Mouse (Mus musculus): ENCODE results near the gene Cbx5. TPM values are rescaled to one million over a fixed set of nuclear protein-coding genes. Genes with fewer than 3 reads are reported as not detected.

Cbx5 gene
- polyA plus RNA-seq, 1 experiment from 2014 or later, result 27.8 TPM

GRCm38 (mm10) chr15:103239130-103239684 is 409 bp downstream of the Cbx5 start:
- peak overlapping the region; percentile 94 for H3K27ac ChIP-seq (ENCODE audit: low read length)
- ATAC-seq, result peak; percentile 82
- no peak for TF ChIP-seq CTCF (IDR thresholded peaks at IDR 0.05)
- WGBS, result under 1% methylated on average over 26 of the region's 26 CpGs
- H3K4me2 ChIP-seq (replicated peaks; ENCODE audit: low read depth, low read length), result peak overlapping the region; percentile 52
- no peaks in the 10 kb centered on the region for H3K27me3 ChIP-seq (replicated peaks; ENCODE audit: insufficient read depth, low read length)
- peak; percentile 98 for DNase-seq (ENCODE audit: low spot score)
- H3K36me3 ChIP-seq (ENCODE audit: insufficient read depth, low read length), result peaks cover 7% of the 10 kb centered on the region; the same call in 1 of the 2 replicates
- H3K9ac ChIP-seq (replicated peaks; ENCODE audit: low read depth), result peak overlapping the region; percentile 3; the same call in 1 of the 2 replicates
- H3K4me1 ChIP-seq (ENCODE audit: insufficient read depth, low read depth, low read length), result no peaks in the 10 kb centered on the region
- peak overlapping the region; percentile 69 for H3K4me3 ChIP-seq (ENCODE audit: low read depth, low read length)
- H3K9me3 ChIP-seq (ENCODE audit: low read length), result no peaks in the 10 kb centered on the region

GRCm38 (mm10) chr15:103237295-103237694 is 2.3 kb downstream of the Cbx5 start:
- ATAC-seq, result no peak
- Histone ChIP-seq H3K27ac (ENCODE audit: low read length) (no peak overlapping the region), H3K36me3 (ENCODE audit: insufficient read depth, low read length) (no peaks in the 10 kb centered on the region), H3K4me3 (ENCODE audit: low read depth, low read length) (no peak overlapping the region), H3K9me3 (ENCODE audit: low read length) (no peaks in the 10 kb centered on the region), H3K4me2 (replicated peaks; ENCODE audit: low read depth, low read length) (no peak overlapping the region), H3K27me3 (replicated peaks; ENCODE audit: insufficient read depth, low read length) (no peaks in the 10 kb centered on the region), H3K9ac (replicated peaks; ENCODE audit: low read depth) (no peak overlapping the region), H3K4me1 (ENCODE audit: insufficient read depth, low read depth, low read length) (no peaks in the 10 kb centered on the region)
- TF ChIP-seq EP300 (IDR thresholded peaks at IDR 0.05) (no peak), CTCF (IDR thresholded peaks at IDR 0.05) (no peak)
- WGBS, result 83% methylated on average over 7 of the region's 7 CpGs
- DNase-seq (ENCODE audit: low spot score), result no peak

GRCm38 (mm10) chr15:103233119-103233518 is 6.5 kb downstream of the Cbx5 start:
- Histone ChIP-seq H3K27me3 (replicated peaks; ENCODE audit: insufficient read depth, low read length) (no peaks in the 10 kb centered on the region), H3K4me1 (ENCODE audit: insufficient read depth, low read depth, low read length) (peaks cover 3% of the 10 kb centered on the region; the same call in 1 of the 2 replicates), H3K36me3 (ENCODE audit: insufficient read depth, low read length) (no peaks in the 10 kb centered on the region), H3K9ac (replicated peaks; ENCODE audit: low read depth) (no peak overlapping the region), H3K4me3 (ENCODE audit: low read depth, low read length) (no peak overlapping the region), H3K27ac (ENCODE audit: low read length) (no peak overlapping the region), H3K4me2 (replicated peaks; ENCODE audit: low read depth, low read length) (no peak overlapping the region), H3K9me3 (ENCODE audit: low read length) (no peaks in the 10 kb centered on the region)
- 51% methylated on average over 2 of the region's 2 CpGs for WGBS
- TF ChIP-seq CTCF (IDR thresholded peaks at IDR 0.05) (no peak), EP300 (IDR thresholded peaks at IDR 0.05) (no peak)
- no peak for DNase-seq (ENCODE audit: low spot score)
- no peak for ATAC-seq

- H3K36me3 ChIP-seq (ENCODE audit: insufficient read depth, low read length), result no peaks in the 10 kb centered on the region
- H3K9me3 ChIP-seq (ENCODE audit: low read length), result no peaks in the 10 kb centered on the region
- TF ChIP-seq CTCF (IDR thresholded peaks at IDR 0.05), result no peak
- TF ChIP-seq EP300 (IDR thresholded peaks at IDR 0.05), result peak; percentile 35; the same call in 1 of the 2 replicates
- H3K9ac ChIP-seq (replicated peaks; ENCODE audit: low read depth), result no peak overlapping the region
- H3K4me3 ChIP-seq (ENCODE audit: low read depth, low read length), result no peak overlapping the region
- 39% methylated on average over 2 of the region's 2 CpGs for WGBS
- no peaks in the 10 kb centered on the region for H3K27me3 ChIP-seq (replicated peaks; ENCODE audit: insufficient read depth, low read length)
- peak overlapping the region; percentile 11; the same call in 1 of the 2 replicates for H3K27ac ChIP-seq (ENCODE audit: low read length)
- DNase-seq (ENCODE audit: low spot score) (peak; percentile 66), ATAC-seq (peak; percentile 65)
- no peak overlapping the region for H3K4me2 ChIP-seq (replicated peaks; ENCODE audit: low read depth, low read length)
- H3K4me1 ChIP-seq (ENCODE audit: insufficient read depth, low read depth, low read length), result peaks cover 3% of the 10 kb centered on the region; the same call in 1 of the 2 replicates
These were observed 10.7 kb downstream of the Cbx5 start for GRCm38 (mm10) chr15:103228904-103229303.

GRCm38 (mm10) chr15:103227572-103227971 is 12.0 kb downstream of the Cbx5 start:
- Histone ChIP-seq H3K4me3 (ENCODE audit: low read depth, low read length) (no peak overlapping the region), H3K9ac (replicated peaks; ENCODE audit: low read depth) (no peak overlapping the region), H3K9me3 (ENCODE audit: low read length) (no peaks in the 10 kb centered on the region), H3K27me3 (replicated peaks; ENCODE audit: insufficient read depth, low read length) (no peaks in the 10 kb centered on the region), H3K4me2 (replicated peaks; ENCODE audit: low read depth, low read length) (no peak overlapping the region), H3K4me1 (ENCODE audit: insufficient read depth, low read depth, low read length) (peaks cover 3% of the 10 kb centered on the region; the same call in 1 of the 2 replicates), H3K36me3 (ENCODE audit: insufficient read depth, low read length) (no peaks in the 10 kb centered on the region), H3K27ac (ENCODE audit: low read length) (peak overlapping the region; percentile 20; the same call in 1 of the 2 replicates)
- no peak for TF ChIP-seq EP300 (IDR thresholded peaks at IDR 0.05)
- no peak for TF ChIP-seq CTCF (IDR thresholded peaks at IDR 0.05)
- no peak for DNase-seq (ENCODE audit: low spot score)
- 65% methylated on average over 2 of the region's 2 CpGs for WGBS
- ATAC-seq, result no peak

- Histone ChIP-seq H3K4me3 (ENCODE audit: low read depth, low read length) (no peak overlapping the region), H3K27ac (ENCODE audit: low read length) (peak overlapping the region; percentile 20; the same call in 1 of the 2 replicates), H3K27me3 (replicated peaks; ENCODE audit: insufficient read depth, low read length) (no peaks in the 10 kb centered on the region), H3K9me3 (ENCODE audit: low read length) (no peaks in the 10 kb centered on the region), H3K9ac (replicated peaks; ENCODE audit: low read depth) (no peak overlapping the region), H3K4me1 (ENCODE audit: insufficient read depth, low read depth, low read length) (peaks cover 3% of the 10 kb centered on the region; the same call in 1 of the 2 replicates), H3K36me3 (ENCODE audit: insufficient read depth, low read length) (no peaks in the 10 kb centered on the region), H3K4me2 (replicated peaks; ENCODE audit: low read depth, low read length) (no peak overlapping the region)
- DNase-seq (ENCODE audit: low spot score) (no peak), ATAC-seq (no peak)
- WGBS, result 73% methylated on average over 3 of the region's 3 CpGs
- TF ChIP-seq EP300 (IDR thresholded peaks at IDR 0.05), result no peak
- no peak for TF ChIP-seq CTCF (IDR thresholded peaks at IDR 0.05)
These were observed 12.6 kb downstream of the Cbx5 start for GRCm38 (mm10) chr15:103227022-103227421.

Measured in lung, postnatal 0 days (tissue).